Mouse (Mus musculus): ENCODE data around the gene Rabl3. TPM values are rescaled to one million over a fixed set of nuclear protein-coding genes. Genes with fewer than 3 reads are reported as not detected.

Gene Rabl3
- polyA plus RNA-seq, 1 experiment: 8.4 TPM

GRCm38 (mm10) chr16:37597412-37597811, 57.7 kb downstream of the Rabl3 start:
- Histone ChIP-seq H3ac (ENCODE audit: control insufficient read depth, insufficient read length, low read depth) (no peak overlapping the region), H3K27me3 (ENCODE audit: control insufficient read depth, insufficient read depth, insufficient read length) (no peaks in the 10 kb centered on the region), H3K4me3 (ENCODE audit: insufficient read depth, poor library complexity, severe bottlenecking) (no peak overlapping the region), H3K79me2 (ENCODE audit: control insufficient read depth, insufficient read depth) (no peaks in the 10 kb centered on the region), H3K79me3 (ENCODE audit: low read depth) (no peaks in the 10 kb centered on the region), H3K36me3 (ENCODE audit: control insufficient read depth, insufficient read depth) (no peaks in the 10 kb centered on the region)
- TF ChIP-seq CEBPB (IDR thresholded peaks at IDR 0.05; ENCODE audit: low read depth): no peak
- TF ChIP-seq CTCF (IDR thresholded peaks at IDR 0.05; ENCODE audit: control insufficient read depth, insufficient read depth, insufficient read length): no peak
- no peak for TF ChIP-seq FOSL1 (IDR thresholded peaks at IDR 0.05; ENCODE audit: insufficient read depth, low read length, poor library complexity, severe bottlenecking)
- TF ChIP-seq MYOG (IDR thresholded peaks at IDR 0.05; ENCODE audit: control insufficient read depth, extremely low read depth, insufficient read length): no peak
- TF ChIP-seq USF1 (IDR thresholded peaks at IDR 0.05; ENCODE audit: low read depth): no peak
- TF ChIP-seq MAX (IDR thresholded peaks at IDR 0.05): no peak
- no peak for TF ChIP-seq MYOD1 (IDR thresholded peaks at IDR 0.05; ENCODE audit: control insufficient read depth, insufficient read length, low read depth)

- no peak for TF ChIP-seq MYOG (IDR thresholded peaks at IDR 0.05; ENCODE audit: control insufficient read depth, extremely low read depth, insufficient read length)
- TF ChIP-seq MYOD1 (IDR thresholded peaks at IDR 0.05; ENCODE audit: control insufficient read depth, insufficient read length, low read depth): no peak
- TF ChIP-seq FOSL1 (IDR thresholded peaks at IDR 0.05; ENCODE audit: insufficient read depth, low read length, poor library complexity, severe bottlenecking): no peak
- TF ChIP-seq MAX (IDR thresholded peaks at IDR 0.05): no peak
- TF ChIP-seq CEBPB (IDR thresholded peaks at IDR 0.05; ENCODE audit: low read depth): no peak
- TF ChIP-seq CTCF (IDR thresholded peaks at IDR 0.05; ENCODE audit: control insufficient read depth, insufficient read depth, insufficient read length): no peak
- TF ChIP-seq USF1 (IDR thresholded peaks at IDR 0.05; ENCODE audit: low read depth): no peak
- H3K79me2 ChIP-seq (ENCODE audit: control insufficient read depth, insufficient read depth): no peaks in the 10 kb centered on the region
- no peak overlapping the region for H3ac ChIP-seq (ENCODE audit: control insufficient read depth, insufficient read length, low read depth)
- no peaks in the 10 kb centered on the region for H3K79me3 ChIP-seq (ENCODE audit: low read depth)
- no peak overlapping the region for H3K4me3 ChIP-seq (ENCODE audit: insufficient read depth, poor library complexity, severe bottlenecking)
- no peaks in the 10 kb centered on the region for H3K36me3 ChIP-seq (ENCODE audit: control insufficient read depth, insufficient read depth)
- no peaks in the 10 kb centered on the region for H3K27me3 ChIP-seq (ENCODE audit: control insufficient read depth, insufficient read depth, insufficient read length)
Measured at GRCm38 (mm10) chr16:37598463-37598862, 58.8 kb downstream of the Rabl3 start.

GRCm38 (mm10) chr16:37599326-37599725, 59.6 kb downstream of the Rabl3 start:
- Histone ChIP-seq H3K36me3 (ENCODE audit: control insufficient read depth, insufficient read depth) (no peaks in the 10 kb centered on the region), H3K4me3 (ENCODE audit: insufficient read depth, poor library complexity, severe bottlenecking) (no peak overlapping the region), H3K79me3 (ENCODE audit: low read depth) (no peaks in the 10 kb centered on the region), H3ac (ENCODE audit: control insufficient read depth, insufficient read length, low read depth) (no peak overlapping the region), H3K27me3 (ENCODE audit: control insufficient read depth, insufficient read depth, insufficient read length) (no peaks in the 10 kb centered on the region), H3K79me2 (ENCODE audit: control insufficient read depth, insufficient read depth) (no peaks in the 10 kb centered on the region)
- no peak for TF ChIP-seq FOSL1 (IDR thresholded peaks at IDR 0.05; ENCODE audit: insufficient read depth, low read length, poor library complexity, severe bottlenecking)
- TF ChIP-seq CTCF (IDR thresholded peaks at IDR 0.05; ENCODE audit: control insufficient read depth, insufficient read depth, insufficient read length): no peak
- no peak for TF ChIP-seq MYOG (IDR thresholded peaks at IDR 0.05; ENCODE audit: control insufficient read depth, extremely low read depth, insufficient read length)
- no peak for TF ChIP-seq USF1 (IDR thresholded peaks at IDR 0.05; ENCODE audit: low read depth)
- TF ChIP-seq MYOD1 (IDR thresholded peaks at IDR 0.05; ENCODE audit: control insufficient read depth, insufficient read length, low read depth): no peak
- no peak for TF ChIP-seq CEBPB (IDR thresholded peaks at IDR 0.05; ENCODE audit: low read depth)
- no peak for TF ChIP-seq MAX (IDR thresholded peaks at IDR 0.05)

GRCm38 (mm10) chr16:37603431-37603830, 63.7 kb downstream of the Rabl3 start:
- Histone ChIP-seq H3K79me2 (ENCODE audit: control insufficient read depth, insufficient read depth) (no peaks in the 10 kb centered on the region), H3K27me3 (ENCODE audit: control insufficient read depth, insufficient read depth, insufficient read length) (no peaks in the 10 kb centered on the region), H3ac (ENCODE audit: control insufficient read depth, insufficient read length, low read depth) (no peak overlapping the region), H3K36me3 (ENCODE audit: control insufficient read depth, insufficient read depth) (no peaks in the 10 kb centered on the region), H3K4me3 (ENCODE audit: insufficient read depth, poor library complexity, severe bottlenecking) (no peak overlapping the region), H3K79me3 (ENCODE audit: low read depth) (no peaks in the 10 kb centered on the region)
- TF ChIP-seq CEBPB (IDR thresholded peaks at IDR 0.05; ENCODE audit: low read depth): no peak
- TF ChIP-seq MAX (IDR thresholded peaks at IDR 0.05): no peak
- TF ChIP-seq USF1 (IDR thresholded peaks at IDR 0.05; ENCODE audit: low read depth): no peak
- no peak for TF ChIP-seq MYOD1 (IDR thresholded peaks at IDR 0.05; ENCODE audit: control insufficient read depth, insufficient read length, low read depth)
- no peak for TF ChIP-seq FOSL1 (IDR thresholded peaks at IDR 0.05; ENCODE audit: insufficient read depth, low read length, poor library complexity, severe bottlenecking)
- TF ChIP-seq MYOG (IDR thresholded peaks at IDR 0.05; ENCODE audit: control insufficient read depth, extremely low read depth, insufficient read length): no peak
- no peak for TF ChIP-seq CTCF (IDR thresholded peaks at IDR 0.05; ENCODE audit: control insufficient read depth, insufficient read depth, insufficient read length)

- H3K79me2 ChIP-seq (ENCODE audit: control insufficient read depth, insufficient read depth): no peaks in the 10 kb centered on the region
- H3K27me3 ChIP-seq (ENCODE audit: control insufficient read depth, insufficient read depth, insufficient read length): no peaks in the 10 kb centered on the region
- H3ac ChIP-seq (ENCODE audit: control insufficient read depth, insufficient read length, low read depth): no peak overlapping the region
- H3K4me3 ChIP-seq (ENCODE audit: insufficient read depth, poor library complexity, severe bottlenecking): no peak overlapping the region
- no peaks in the 10 kb centered on the region for H3K79me3 ChIP-seq (ENCODE audit: low read depth)
- H3K36me3 ChIP-seq (ENCODE audit: control insufficient read depth, insufficient read depth): no peaks in the 10 kb centered on the region
- TF ChIP-seq USF1 (IDR thresholded peaks at IDR 0.05; ENCODE audit: low read depth): no peak
- no peak for TF ChIP-seq FOSL1 (IDR thresholded peaks at IDR 0.05; ENCODE audit: insufficient read depth, low read length, poor library complexity, severe bottlenecking)
- TF ChIP-seq CTCF (IDR thresholded peaks at IDR 0.05; ENCODE audit: control insufficient read depth, insufficient read depth, insufficient read length): no peak
- no peak for TF ChIP-seq MYOG (IDR thresholded peaks at IDR 0.05; ENCODE audit: control insufficient read depth, extremely low read depth, insufficient read length)
- no peak for TF ChIP-seq CEBPB (IDR thresholded peaks at IDR 0.05; ENCODE audit: low read depth)
- TF ChIP-seq MYOD1 (IDR thresholded peaks at IDR 0.05; ENCODE audit: control insufficient read depth, insufficient read length, low read depth): no peak
- TF ChIP-seq MAX (IDR thresholded peaks at IDR 0.05): no peak
Measured at GRCm38 (mm10) chr16:37604243-37604642, 64.6 kb downstream of the Rabl3 start.

GRCm38 (mm10) chr16:37610333-37610732, 70.6 kb downstream of the Rabl3 start:
- no peaks in the 10 kb centered on the region for H3K36me3 ChIP-seq (ENCODE audit: control insufficient read depth, insufficient read depth)
- no peak overlapping the region for H3ac ChIP-seq (ENCODE audit: control insufficient read depth, insufficient read length, low read depth)
- no peaks in the 10 kb centered on the region for H3K79me2 ChIP-seq (ENCODE audit: control insufficient read depth, insufficient read depth)
- H3K27me3 ChIP-seq (ENCODE audit: control insufficient read depth, insufficient read depth, insufficient read length): no peaks in the 10 kb centered on the region
- H3K79me3 ChIP-seq (ENCODE audit: low read depth): no peaks in the 10 kb centered on the region
- H3K4me3 ChIP-seq (ENCODE audit: insufficient read depth, poor library complexity, severe bottlenecking): no peak overlapping the region
- TF ChIP-seq MYOG (IDR thresholded peaks at IDR 0.05; ENCODE audit: control insufficient read depth, extremely low read depth, insufficient read length) (no peak), CTCF (IDR thresholded peaks at IDR 0.05; ENCODE audit: control insufficient read depth, insufficient read depth, insufficient read length) (no peak), USF1 (IDR thresholded peaks at IDR 0.05; ENCODE audit: low read depth) (no peak), FOSL1 (IDR thresholded peaks at IDR 0.05; ENCODE audit: insufficient read depth, low read length, poor library complexity, severe bottlenecking) (no peak), MAX (IDR thresholded peaks at IDR 0.05) (no peak), MYOD1 (IDR thresholded peaks at IDR 0.05; ENCODE audit: control insufficient read depth, insufficient read length, low read depth) (no peak), CEBPB (IDR thresholded peaks at IDR 0.05; ENCODE audit: low read depth) (no peak)
